Mouse (Mus musculus): ENCODE measurements around the gene Lrrc8d. TPM values are rescaled to one million over a fixed set of nuclear protein-coding genes. Genes with fewer than 3 reads are reported as not detected.
A peak's percentile ranks its signal among the peaks of the same experiment; 100 is the strongest.
"Not testable (repeated sequence)": the region's sequence is repeated elsewhere in the genome, so short reads cannot be mapped to it uniquely, and the experiment has no call there.

Lrrc8d gene
- polyA plus RNA-seq, 2 experiments = 8.2 to 13.4 TPM

DNA sequence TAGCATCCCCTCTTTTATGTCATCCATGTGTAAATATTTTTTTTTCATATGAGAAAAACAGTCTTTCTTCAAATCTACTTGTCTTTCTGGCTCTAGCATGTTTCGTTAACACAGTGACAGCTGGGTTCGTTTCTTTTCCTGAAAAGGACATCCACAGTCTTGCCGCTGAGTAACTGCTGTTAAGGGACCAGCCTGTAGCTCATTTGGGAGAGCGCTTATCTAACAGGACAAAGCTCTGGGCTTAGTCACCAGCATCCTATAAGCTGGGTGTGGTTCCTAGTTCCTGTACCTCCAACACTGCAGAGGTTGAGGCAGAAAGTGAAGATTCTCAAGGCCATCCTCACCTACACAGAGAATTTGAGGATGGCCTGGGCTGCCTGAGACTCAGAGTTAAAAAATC, 20.5 kb upstream of the Lrrc8d start:
- no peak for DNase-seq (ENCODE audit: low spot score)
- H3K9ac ChIP-seq (ENCODE audit: low read depth, low read length, severe bottlenecking) = no peak overlapping the region
- no peak overlapping the region for H3K4me2 ChIP-seq (replicated peaks; ENCODE audit: low read depth, low read length, severe bottlenecking)
- TF ChIP-seq POLR2A (IDR thresholded peaks at IDR 0.05; ENCODE audit: borderline replicate concordance, extremely low read depth, insufficient read depth, insufficient read length) = no peak
- no peaks in the 10 kb centered on the region for H3K27me3 ChIP-seq (ENCODE audit: control insufficient read depth, insufficient read depth, low read length)
- ATAC-seq (ENCODE audit: low FRiP score, low read depth) = no peak
- H3K36me3 ChIP-seq (ENCODE audit: control insufficient read depth, insufficient read depth, low read length) = no peaks in the 10 kb centered on the region
- H3K27ac ChIP-seq (replicated peaks; ENCODE audit: low read depth, low read length) = no peak overlapping the region
- no peak overlapping the region for H3K4me3 ChIP-seq (replicated peaks; ENCODE audit: low read length)
- no peaks in the 10 kb centered on the region for H3K9me3 ChIP-seq (ENCODE audit: control insufficient read depth, low read length)
- 86% methylated on average over 4 of the region's 4 CpGs for WGBS
- H3K4me1 ChIP-seq (ENCODE audit: control insufficient read depth, insufficient read depth, low read length) = peaks cover 13% of the 10 kb centered on the region; the same call in 1 of the 2 replicates

DNA sequence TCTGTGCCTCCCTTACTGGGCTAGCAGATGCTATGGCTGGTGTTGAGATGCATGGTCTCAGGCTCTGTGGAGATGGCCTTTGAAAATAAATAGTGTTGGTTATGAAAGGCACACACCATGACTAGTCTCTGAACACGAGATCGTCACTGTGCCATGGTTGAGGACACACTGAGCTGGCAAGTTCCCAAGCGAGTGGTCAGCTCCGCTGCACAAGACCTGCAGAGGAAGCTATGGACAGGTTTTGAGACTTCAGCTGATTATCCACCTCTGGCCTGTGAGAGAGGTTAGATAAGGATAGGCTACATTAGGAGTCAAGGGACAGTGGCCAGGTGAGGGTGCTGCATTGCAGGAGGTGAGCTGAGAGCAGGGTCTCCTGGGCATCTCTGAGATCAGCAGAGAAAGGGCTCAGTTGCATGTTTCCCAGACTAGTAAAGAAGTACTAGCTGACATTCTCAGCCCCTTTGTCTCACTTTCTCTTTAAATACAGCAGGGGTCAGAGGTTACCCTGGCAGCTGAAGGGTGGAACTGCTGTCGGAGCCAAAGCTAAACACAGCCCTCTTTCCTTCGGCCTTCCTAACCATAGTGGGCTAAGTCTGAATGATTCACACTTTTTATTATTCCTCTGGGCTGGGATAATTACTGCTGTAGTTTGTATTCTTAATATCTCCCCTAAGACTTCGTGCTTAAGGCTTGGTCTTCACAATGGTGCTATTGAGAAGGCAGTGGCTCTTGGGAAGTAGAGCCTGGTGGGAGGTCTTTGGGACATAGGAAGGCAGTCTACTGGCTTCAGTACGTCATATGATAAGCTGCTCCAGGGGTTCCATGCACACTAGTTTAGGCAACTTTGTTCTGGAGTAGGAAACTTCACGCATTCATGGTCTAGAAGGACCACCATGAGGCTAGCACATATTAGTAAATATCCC, 19.6 kb upstream of the Lrrc8d start:
- ATAC-seq (ENCODE audit: low FRiP score, low read depth) (peak; percentile 47; the same call in 1 of the 2 replicates), DNase-seq (ENCODE audit: low spot score) (peak; percentile 54)
- Histone ChIP-seq H3K4me1 (ENCODE audit: control insufficient read depth, insufficient read depth, low read length) (peaks cover 9% of the 10 kb centered on the region; the same call in 1 of the 2 replicates), H3K27ac (replicated peaks; ENCODE audit: low read depth, low read length) (peak overlapping the region; percentile 9; the same call in 1 of the 2 replicates), H3K27me3 (ENCODE audit: control insufficient read depth, insufficient read depth, low read length) (no peaks in the 10 kb centered on the region), H3K36me3 (ENCODE audit: control insufficient read depth, insufficient read depth, low read length) (no peaks in the 10 kb centered on the region), H3K9me3 (ENCODE audit: control insufficient read depth, low read length) (no peaks in the 10 kb centered on the region), H3K4me3 (replicated peaks; ENCODE audit: low read length) (no peak overlapping the region), H3K4me2 (replicated peaks; ENCODE audit: low read depth, low read length, severe bottlenecking) (no peak overlapping the region), H3K9ac (ENCODE audit: low read depth, low read length, severe bottlenecking) (no peak overlapping the region)
- 61% methylated on average over 9 of the region's 9 CpGs for WGBS
- TF ChIP-seq POLR2A (IDR thresholded peaks at IDR 0.05; ENCODE audit: borderline replicate concordance, extremely low read depth, insufficient read depth, insufficient read length) = no peak

DNA sequence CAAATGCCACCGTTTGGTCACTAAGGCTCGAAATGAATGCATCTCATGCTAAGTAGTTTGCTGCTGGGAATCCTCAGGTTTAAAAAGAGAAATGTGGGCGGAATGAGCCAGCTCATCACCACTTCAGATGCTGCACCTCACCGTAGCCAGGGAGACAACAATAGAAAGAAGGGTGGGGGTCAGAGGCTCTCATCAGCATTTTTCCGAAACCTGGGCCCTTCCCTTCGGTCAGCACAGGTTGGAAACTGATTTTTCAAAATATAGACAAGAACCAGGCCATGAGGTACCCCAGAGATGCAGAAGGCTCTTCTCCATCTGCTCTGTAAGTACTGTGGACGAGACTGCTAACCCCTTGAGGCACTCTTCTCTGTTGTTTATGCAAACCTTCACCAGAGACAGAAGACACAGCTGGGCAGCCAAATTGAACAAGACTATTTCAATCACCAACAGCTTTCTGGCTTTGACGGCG, 17.6 kb upstream of the Lrrc8d start:
- Histone ChIP-seq H3K27ac (replicated peaks; ENCODE audit: low read depth, low read length) (no peak overlapping the region), H3K36me3 (ENCODE audit: control insufficient read depth, insufficient read depth, low read length) (no peaks in the 10 kb centered on the region), H3K27me3 (ENCODE audit: control insufficient read depth, insufficient read depth, low read length) (no peaks in the 10 kb centered on the region), H3K4me3 (replicated peaks; ENCODE audit: low read length) (no peak overlapping the region), H3K9ac (ENCODE audit: low read depth, low read length, severe bottlenecking) (no peak overlapping the region), H3K4me2 (replicated peaks; ENCODE audit: low read depth, low read length, severe bottlenecking) (no peak overlapping the region), H3K9me3 (ENCODE audit: control insufficient read depth, low read length) (no peaks in the 10 kb centered on the region), H3K4me1 (ENCODE audit: control insufficient read depth, insufficient read depth, low read length) (peaks cover 9% of the 10 kb centered on the region; the same call in 1 of the 2 replicates)
- TF ChIP-seq POLR2A (IDR thresholded peaks at IDR 0.05; ENCODE audit: borderline replicate concordance, extremely low read depth, insufficient read depth, insufficient read length) = no peak
- 77% methylated on average over 9 of the region's 9 CpGs for WGBS
- ATAC-seq (ENCODE audit: low FRiP score, low read depth) (no peak), DNase-seq (ENCODE audit: low spot score) (no peak)

DNA sequence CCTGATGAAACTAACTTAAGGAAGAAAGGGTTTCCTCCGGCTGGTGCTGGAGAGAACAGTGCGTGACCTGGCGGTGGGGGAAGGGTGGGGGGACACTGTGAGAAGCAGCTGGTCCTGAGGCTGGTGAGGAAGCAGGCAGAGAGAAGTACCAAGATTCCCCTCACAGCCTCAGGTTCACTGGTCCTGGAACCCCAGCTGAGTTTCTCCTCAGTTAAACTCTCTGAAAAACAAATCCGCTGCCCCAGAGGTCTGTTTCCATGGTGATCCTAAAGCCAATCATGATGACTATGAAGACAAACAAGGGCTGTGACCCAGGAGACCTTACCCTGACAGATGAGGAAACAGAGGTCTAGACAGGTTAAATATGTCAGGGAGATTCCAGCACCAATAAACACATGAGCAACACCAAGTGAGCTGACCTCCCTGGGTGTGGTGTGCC, 15.8 kb upstream of the Lrrc8d start:
- Histone ChIP-seq H3K4me1 (ENCODE audit: control insufficient read depth, insufficient read depth, low read length) (peaks cover 9% of the 10 kb centered on the region; the same call in 1 of the 2 replicates), H3K9me3 (ENCODE audit: control insufficient read depth, low read length) (no peaks in the 10 kb centered on the region), H3K4me2 (replicated peaks; ENCODE audit: low read depth, low read length, severe bottlenecking) (no peak overlapping the region), H3K9ac (ENCODE audit: low read depth, low read length, severe bottlenecking) (no peak overlapping the region), H3K27me3 (ENCODE audit: control insufficient read depth, insufficient read depth, low read length) (no peaks in the 10 kb centered on the region), H3K36me3 (ENCODE audit: control insufficient read depth, insufficient read depth, low read length) (no peaks in the 10 kb centered on the region), H3K4me3 (replicated peaks; ENCODE audit: low read length) (no peak overlapping the region), H3K27ac (replicated peaks; ENCODE audit: low read depth, low read length) (no peak overlapping the region)
- TF ChIP-seq POLR2A (IDR thresholded peaks at IDR 0.05; ENCODE audit: borderline replicate concordance, extremely low read depth, insufficient read depth, insufficient read length) = no peak
- ATAC-seq (ENCODE audit: low FRiP score, low read depth) = no peak
- 41% methylated on average over 4 of the region's 4 CpGs for WGBS
- no peak for DNase-seq (ENCODE audit: low spot score)

DNA sequence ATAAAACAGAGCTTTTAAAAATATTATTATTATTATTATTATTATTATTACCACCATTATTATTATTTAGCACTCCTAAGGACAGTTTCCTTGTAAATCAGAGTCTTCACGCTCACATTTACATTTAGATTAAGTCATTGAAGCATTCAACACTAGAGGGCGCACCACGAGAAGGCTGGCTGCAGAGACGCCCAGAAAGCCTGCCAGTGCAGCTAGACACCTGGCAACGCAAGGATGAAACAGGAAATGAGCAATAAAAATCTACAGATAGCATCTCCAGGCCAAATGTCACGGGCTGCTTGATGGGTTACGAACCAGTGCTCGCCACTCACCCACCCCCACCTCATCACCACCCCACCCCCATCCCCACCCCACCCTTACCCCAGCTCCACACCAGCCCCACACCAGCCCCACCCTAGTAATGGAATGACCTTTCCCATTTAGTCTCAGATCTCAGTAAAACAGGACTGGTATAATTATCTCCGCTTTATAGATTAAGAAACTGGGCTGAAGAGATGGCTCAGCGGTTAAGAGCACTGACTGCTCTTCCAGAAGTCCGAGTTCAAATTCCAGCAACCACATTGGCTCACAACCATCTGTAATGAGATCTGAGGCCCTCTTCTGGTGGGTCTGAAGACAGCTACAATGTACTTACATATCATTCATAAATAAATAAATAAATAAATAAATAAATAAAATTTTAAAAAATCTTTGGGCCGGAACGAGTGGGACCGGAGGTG, 14.7 kb upstream of the Lrrc8d start:
- DNase-seq (ENCODE audit: low spot score) (peak; percentile 90), ATAC-seq (ENCODE audit: low FRiP score, low read depth) (peak; percentile 68)
- WGBS = 24% methylated on average over 14 of the region's 14 CpGs
- Histone ChIP-seq H3K9me3 (ENCODE audit: control insufficient read depth, low read length) (no peaks in the 10 kb centered on the region), H3K9ac (ENCODE audit: low read depth, low read length, severe bottlenecking) (no peak overlapping the region), H3K36me3 (ENCODE audit: control insufficient read depth, insufficient read depth, low read length) (no peaks in the 10 kb centered on the region), H3K27me3 (ENCODE audit: control insufficient read depth, insufficient read depth, low read length) (no peaks in the 10 kb centered on the region), H3K4me3 (replicated peaks; ENCODE audit: low read length) (no peak overlapping the region), H3K4me1 (ENCODE audit: control insufficient read depth, insufficient read depth, low read length) (peaks cover 5% of the 10 kb centered on the region; the same call in 1 of the 2 replicates), H3K4me2 (replicated peaks; ENCODE audit: low read depth, low read length, severe bottlenecking) (no peak overlapping the region), H3K27ac (replicated peaks; ENCODE audit: low read depth, low read length) (no peak overlapping the region)
- TF ChIP-seq POLR2A (IDR thresholded peaks at IDR 0.05; ENCODE audit: borderline replicate concordance, extremely low read depth, insufficient read depth, insufficient read length) = no peak

DNA sequence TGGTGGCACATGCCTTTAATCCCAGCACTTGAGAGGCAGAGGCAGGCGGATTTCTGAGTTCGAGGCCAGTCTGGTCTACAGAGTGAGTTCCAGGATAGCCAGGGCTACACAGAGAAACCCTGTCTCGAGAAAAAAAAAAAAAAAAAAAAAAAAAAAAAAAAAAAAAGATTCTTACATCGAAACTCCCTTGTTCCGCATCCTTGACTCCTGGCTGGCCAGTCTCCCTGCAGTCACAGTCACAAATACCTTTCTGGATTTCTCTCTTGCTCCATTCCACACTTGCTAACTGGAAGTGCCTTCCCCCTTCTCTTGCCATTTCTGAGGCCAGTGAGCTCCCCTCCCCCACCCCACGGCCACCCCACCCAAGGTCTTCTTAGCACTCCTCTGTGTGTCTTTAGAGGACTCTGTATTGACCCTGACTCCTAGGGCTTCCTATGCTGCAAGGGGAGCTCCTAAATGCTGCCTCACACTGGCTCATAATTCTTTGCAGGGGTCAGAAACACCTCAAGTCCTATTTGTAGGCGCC, 13.9 kb upstream of the Lrrc8d start:
- WGBS = 73% methylated on average over 6 of the region's 7 CpGs
- not testable (repeated sequence) for ATAC-seq (ENCODE audit: low FRiP score, low read depth)

More for the DNA sequence above, 13.9 kb upstream of the Lrrc8d start:
- H3K9ac ChIP-seq (ENCODE audit: low read depth, low read length, severe bottlenecking); H3K36me3 ChIP-seq (ENCODE audit: control insufficient read depth, insufficient read depth, low read length); H3K4me3 ChIP-seq (replicated peaks; ENCODE audit: low read length); H3K27ac ChIP-seq (replicated peaks; ENCODE audit: low read depth, low read length); DNase-seq (ENCODE audit: low spot score); H3K9me3 ChIP-seq (ENCODE audit: control insufficient read depth, low read length); H3K4me2 ChIP-seq (replicated peaks; ENCODE audit: low read depth, low read length, severe bottlenecking); H3K27me3 ChIP-seq (ENCODE audit: control insufficient read depth, insufficient read depth, low read length); H3K4me1 ChIP-seq (ENCODE audit: control insufficient read depth, insufficient read depth, low read length): not testable (repeated sequence)
